Mouse (Mus musculus) testis, adult 2 months (tissue): ENCODE measurements around the gene Scube1.

Experiments
- CTCF ChIP-seq: fragments of 200-500 bp; IDR thresholded peaks from 2 replicates; pipeline ENCODE4 v1.5.1; 2012; ENCODE audit warnings: low read depth, mild to moderate bottlenecking, inconsistent platforms, low read length, moderate library complexity; ENCODE audit not compliant: control insufficient read depth, insufficient read depth, insufficient replicate concordance
- POLR2A ChIP-seq: fragments of 200-500 bp; IDR thresholded peaks from 2 replicates; pipeline ENCODE4 v1.6.1; 2012; ENCODE audit warnings: low read depth, mild to moderate bottlenecking, inconsistent platforms, low read length, moderate library complexity; ENCODE audit not compliant: control insufficient read depth

- TF ChIP-seq POLR2A (no peak), CTCF (no peak)
These were observed 149.3 kb downstream of the Scube1 start for GRCm38 (mm10) chr15:83575543-83575942.
